In genomic region chr3:122333902-122334301, GRCm38 (mm10) we compare ENCODE assay signal across 11 mouse cellular contexts. TPM values are rescaled to one million over a fixed set of nuclear protein-coding genes. Genes with fewer than 3 reads are reported as not detected.
DNase-seq lines count a peak whose midpoint lies in the region; ATAC-seq and TF ChIP-seq lines count a peak whose summit lies in the region.
"Had no signal": no experiment of that assay in that cellular context is flagged by ENCODE, and none has a peak within 500 bp of the region (broad histone marks: within the 10 kb centered on the region; RNA-seq: fewer than 3 reads in every experiment).

No protein-coding gene starts in this region.

- H3K4me3 ChIP-seq in kidney, embryonic 15.5 days (replicated peaks) = no peak overlapping the region
- H3K4me3 ChIP-seq in lung, postnatal 0 days (ENCODE audit: low read depth, low read length) = no peak overlapping the region
- H3K4me3 ChIP-seq in forebrain, embryonic 12.5 days (replicated peaks) = no peak overlapping the region

- 0 out of 2 replicates have a peak, but pooled peaks have one; percentile 22 for ATAC-seq in kidney, embryonic 15.5 days (replicated peaks; ENCODE audit: low FRiP score)
- ATAC-seq in common myeloid progenitor, adult 5-6 weeks (replicated peaks; ENCODE audit: low read depth, poor library complexity, severe bottlenecking) = peak; percentile 16; the same call in 1 of the 2 replicates
- peak; percentile 66 for ATAC-seq in lung, postnatal 0 days
- ATAC-seq in forebrain, embryonic 12.5 days (ENCODE audit: low FRiP score) = no peak

- TF ChIP-seq CTCF in lung, postnatal 0 days (IDR thresholded peaks at IDR 0.05) = no peak

- H3K27ac ChIP-seq in kidney, embryonic 15.5 days = 0 out of 2 replicates have a peak overlapping the region, but pooled peaks have one; percentile 13
- H3K27ac ChIP-seq in lung, postnatal 0 days (ENCODE audit: low read length) = no peak overlapping the region
- H3K27ac ChIP-seq in forebrain, embryonic 12.5 days = no peak overlapping the region

- peak; percentile 72 for DNase-seq in adrenal gland, postnatal 10 days
- no peak for DNase-seq in adrenal gland, adult 18-20 months (ENCODE audit: low spot score in 2 of 2)
- DNase-seq in kidney, adult 11 months = no peak
- peak; percentile 59 for DNase-seq in lung, postnatal 0 days (ENCODE audit: low spot score)
- DNase-seq in layer of hippocampus, postnatal 36 days = no peak
- DNase-seq: cerebellum, adult 11-12 months; right cerebral cortex, postnatal 14 days; thymus, adult 18-20 months had no signal

- 0 out of 2 replicates have a peak, but pooled peaks cover 2% of the 10 kb centered on the region for H3K27me3 ChIP-seq in kidney, embryonic 15.5 days
- no peaks in the 10 kb centered on the region for H3K27me3 ChIP-seq in lung, postnatal 0 days (replicated peaks; ENCODE audit: insufficient read depth, low read length)
- no peaks in the 10 kb centered on the region for H3K27me3 ChIP-seq in forebrain, embryonic 12.5 days

- peaks cover 16% of the 10 kb centered on the region for H3K4me1 ChIP-seq in kidney, embryonic 15.5 days
- no peaks in the 10 kb centered on the region for H3K4me1 ChIP-seq in lung, postnatal 0 days (ENCODE audit: insufficient read depth, low read depth, low read length)
- H3K4me1 ChIP-seq in forebrain, embryonic 12.5 days = peaks cover 13% of the 10 kb centered on the region

- no peak overlapping the region for H3K9ac ChIP-seq in kidney, embryonic 15.5 days
- H3K9ac ChIP-seq in lung, postnatal 0 days (replicated peaks; ENCODE audit: low read depth) = no peak overlapping the region
- H3K9ac ChIP-seq in forebrain, embryonic 12.5 days = no peak overlapping the region

- H3K9me3 ChIP-seq in kidney, embryonic 15.5 days (replicated peaks) = no peaks in the 10 kb centered on the region
- H3K9me3 ChIP-seq in lung, postnatal 0 days (ENCODE audit: low read length) = no peaks in the 10 kb centered on the region
- no peaks in the 10 kb centered on the region for H3K9me3 ChIP-seq in forebrain, embryonic 12.5 days

- no peak overlapping the region for H3K4me2 ChIP-seq in kidney, embryonic 15.5 days
- H3K4me2 ChIP-seq in lung, postnatal 0 days (replicated peaks; ENCODE audit: low read depth, low read length) = no peak overlapping the region
- no peak overlapping the region for H3K4me2 ChIP-seq in forebrain, embryonic 12.5 days

- no peak for TF ChIP-seq EP300 in lung, postnatal 0 days (IDR thresholded peaks at IDR 0.05)

- WGBS in kidney, embryonic 15.5 days = 31% methylated on average over 7 of the region's 7 CpGs
- 38% methylated on average over 7 of the region's 7 CpGs for WGBS in lung, postnatal 0 days
- 58% methylated on average over 7 of the region's 7 CpGs for WGBS in forebrain, embryonic 12.5 days

- no peaks in the 10 kb centered on the region for H3K36me3 ChIP-seq in kidney, embryonic 15.5 days
- no peaks in the 10 kb centered on the region for H3K36me3 ChIP-seq in lung, postnatal 0 days (ENCODE audit: insufficient read depth, low read length)
- no peaks in the 10 kb centered on the region for H3K36me3 ChIP-seq in forebrain, embryonic 12.5 days (replicated peaks)

RNA-seq across cellular contexts. Expression of gene Bcar3, which starts 40.0 kb away (rescaled TPM):
- total RNA-seq in adrenal gland, postnatal 10 days (2021) = 10 to 100 TPM; 42.4 to 43.9 TPM
- total RNA-seq in adrenal gland, adult 18-20 months (2021) = 10 to 100 TPM; 50.6 to 58.6 TPM
- 13.8 and 15.5 TPM in 2 replicates for polyA plus RNA-seq in kidney, embryonic 15.5 days (2015; fragmentation: Nextera tagmentation; extraction: Ambion mirVana)
- total RNA-seq in common myeloid progenitor, adult 5-6 weeks (2017) = 0.97 and 1.0 TPM in 2 replicates
- 27.6 and 38.3 TPM in 2 replicates for polyA plus RNA-seq in lung, postnatal 0 days (2015; fragmentation: Nextera tagmentation; extraction: Ambion mirVana)
- polyA plus RNA-seq in forebrain, embryonic 12.5 days (2016; fragmentation: Nextera tagmentation; extraction: Ambion mirVana) = 10.9 and 11.0 TPM in 2 replicates
- total RNA-seq in layer of hippocampus, postnatal 36 days (2021) = 1 to 10 TPM; 8.0 to 9.1 TPM

RNA-seq across cellular contexts. Expression of gene Dnttip2, which starts 59.7 kb away (rescaled TPM):
- total RNA-seq in adrenal gland, postnatal 10 days (2021) = 10 to 100 TPM; 40.0 to 45.0 TPM
- 10 to 100 TPM; 43.6 to 44.9 TPM for total RNA-seq in adrenal gland, adult 18-20 months (2021)
- 73.3 and 82.0 TPM in 2 replicates for polyA plus RNA-seq in kidney, embryonic 15.5 days (2015; fragmentation: Nextera tagmentation; extraction: Ambion mirVana)
- total RNA-seq in common myeloid progenitor, adult 5-6 weeks (2017) = 169 and 179 TPM in 2 replicates
- polyA plus RNA-seq in lung, postnatal 0 days (2015; fragmentation: Nextera tagmentation; extraction: Ambion mirVana) = 38.3 and 43.9 TPM in 2 replicates
- polyA plus RNA-seq in forebrain, embryonic 12.5 days (2016; fragmentation: Nextera tagmentation; extraction: Ambion mirVana) = 81.4 and 82.7 TPM in 2 replicates
- 10 to 100 TPM; 28.1 to 29.9 TPM for total RNA-seq in layer of hippocampus, postnatal 36 days (2021)

Comparison
In these comparisons a context has a peak if more than half of its experiments do, and no peak if none do; other contexts are left out.
1. DNase-seq: peak in adrenal gland, postnatal 10 days (single experiment) and lung, postnatal 0 days (single experiment); none in adrenal gland, adult 18-20 months (0 of 2), kidney, adult 11 months (single experiment) and layer of hippocampus, postnatal 36 days (0 of 2).
2. RNA of gene Bcar3, which starts 40.0 kb away (total RNA-seq): 50.6 to 58.6 TPM in adrenal gland, adult 18-20 months and 42.4 to 43.9 TPM in adrenal gland, postnatal 10 days; 8.0 to 9.1 TPM in layer of hippocampus, postnatal 36 days and 0.97 to 1.0 TPM in common myeloid progenitor, adult 5-6 weeks; every median in the first group is over 4 times any median in the second.